Mouse (Mus musculus): ENCODE measurements around the gene Adam19.
"Not testable (repeated sequence)": the region's sequence is repeated elsewhere in the genome, so short reads cannot be mapped to it uniquely, and the experiment has no call there.

Gene Adam19

DNA sequence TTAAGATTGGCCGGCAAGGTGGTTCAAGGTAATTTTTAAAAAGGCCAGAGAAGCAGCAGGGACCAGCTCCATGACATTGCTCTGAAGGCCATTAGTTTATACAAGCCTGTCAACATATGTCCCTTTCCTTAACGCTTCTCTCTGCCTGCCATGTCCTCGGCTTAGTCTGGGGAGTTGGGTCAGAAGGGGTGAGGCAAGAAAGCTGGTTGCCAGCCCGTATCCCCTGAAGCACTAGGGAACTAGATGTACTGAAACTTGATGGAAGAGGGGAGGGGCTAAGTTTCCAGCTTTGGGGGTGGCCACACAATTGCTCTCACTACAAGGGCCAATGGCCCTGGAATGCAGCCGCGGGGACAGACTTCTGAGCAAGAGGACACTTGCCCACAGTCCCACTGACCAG lies 87.5 kb downstream of the Adam19 start:
- DNase-seq = no peak

DNA sequence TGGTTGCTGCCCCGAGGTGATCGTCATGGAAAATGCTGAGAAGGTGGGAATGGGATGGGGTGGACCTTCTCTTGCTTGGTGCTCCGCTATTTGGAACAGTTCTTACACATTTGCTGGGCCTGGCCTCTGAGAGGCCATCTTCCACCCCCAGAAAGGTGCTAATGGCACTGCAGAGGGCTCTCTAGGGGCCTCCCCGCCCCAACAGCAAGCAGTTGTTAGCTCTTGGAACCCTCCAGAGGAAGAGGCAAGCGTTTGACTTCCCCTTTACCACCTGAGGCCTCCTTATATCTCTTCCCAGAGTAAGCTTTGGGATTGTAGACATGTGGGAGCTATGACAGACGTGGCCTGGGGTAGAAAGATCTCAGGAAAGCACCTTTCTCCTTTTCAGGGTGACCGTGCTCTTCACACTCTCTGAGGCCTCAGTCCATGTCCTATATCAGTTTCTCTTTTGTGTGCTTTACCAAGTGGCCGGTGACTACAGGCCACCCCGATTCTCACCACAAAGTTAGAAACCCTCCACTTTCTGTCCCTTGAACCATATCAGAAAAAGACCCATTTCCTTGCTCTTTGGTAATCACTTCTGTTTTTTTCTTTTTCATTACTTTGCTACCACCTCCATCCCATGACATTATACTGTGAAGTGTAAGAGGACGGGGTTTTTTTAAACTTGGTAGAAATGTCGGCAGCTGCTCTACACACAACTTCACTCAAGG lies 89.5 kb downstream of the Adam19 start:
- no peak for DNase-seq

DNA sequence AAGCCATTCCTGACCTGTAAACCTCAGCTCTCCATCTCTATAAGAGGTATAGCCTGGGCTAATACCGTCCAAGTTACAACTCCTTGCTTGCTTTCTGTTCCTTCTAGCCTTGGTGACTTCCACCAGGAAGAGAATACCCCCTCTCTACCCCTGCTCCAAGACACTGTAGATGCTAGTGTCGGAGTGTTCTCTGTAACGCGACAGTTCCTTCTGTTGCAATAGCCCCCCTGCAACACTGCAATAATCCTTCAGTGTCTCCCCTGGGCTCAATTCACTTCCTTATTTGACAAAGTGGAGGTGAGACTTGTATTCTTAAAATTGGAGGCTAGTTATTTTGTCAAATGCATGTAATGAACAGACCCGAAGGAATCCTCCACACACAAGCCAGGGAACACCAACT lies 90.8 kb downstream of the Adam19 start:
- no peak for DNase-seq

- no peak for DNase-seq
Measured at GRCm38 (mm10) chr11:46156945-46157344, 101.2 kb downstream of the Adam19 start.

DNA sequence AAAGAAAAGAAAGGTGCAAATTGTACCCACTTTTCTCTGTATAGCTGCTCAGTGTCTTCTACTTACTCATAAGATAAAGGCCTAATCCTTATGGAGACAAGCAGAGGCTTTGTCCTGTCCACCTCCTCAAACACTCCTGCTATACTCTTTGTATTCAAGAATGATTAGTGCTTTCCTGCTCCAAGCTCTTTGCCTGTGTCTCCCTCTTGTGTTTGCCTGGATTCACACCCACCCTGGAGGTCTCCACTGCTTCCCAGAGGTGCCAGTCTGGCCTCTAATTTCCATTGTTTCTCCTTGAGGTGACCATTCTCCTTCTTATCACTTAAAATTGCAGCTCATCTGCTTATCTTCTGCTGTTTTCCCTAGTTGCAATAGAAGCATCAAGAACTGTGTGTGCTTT lies 101.7 kb downstream of the Adam19 start:
- DNase-seq = no peak

DNA sequence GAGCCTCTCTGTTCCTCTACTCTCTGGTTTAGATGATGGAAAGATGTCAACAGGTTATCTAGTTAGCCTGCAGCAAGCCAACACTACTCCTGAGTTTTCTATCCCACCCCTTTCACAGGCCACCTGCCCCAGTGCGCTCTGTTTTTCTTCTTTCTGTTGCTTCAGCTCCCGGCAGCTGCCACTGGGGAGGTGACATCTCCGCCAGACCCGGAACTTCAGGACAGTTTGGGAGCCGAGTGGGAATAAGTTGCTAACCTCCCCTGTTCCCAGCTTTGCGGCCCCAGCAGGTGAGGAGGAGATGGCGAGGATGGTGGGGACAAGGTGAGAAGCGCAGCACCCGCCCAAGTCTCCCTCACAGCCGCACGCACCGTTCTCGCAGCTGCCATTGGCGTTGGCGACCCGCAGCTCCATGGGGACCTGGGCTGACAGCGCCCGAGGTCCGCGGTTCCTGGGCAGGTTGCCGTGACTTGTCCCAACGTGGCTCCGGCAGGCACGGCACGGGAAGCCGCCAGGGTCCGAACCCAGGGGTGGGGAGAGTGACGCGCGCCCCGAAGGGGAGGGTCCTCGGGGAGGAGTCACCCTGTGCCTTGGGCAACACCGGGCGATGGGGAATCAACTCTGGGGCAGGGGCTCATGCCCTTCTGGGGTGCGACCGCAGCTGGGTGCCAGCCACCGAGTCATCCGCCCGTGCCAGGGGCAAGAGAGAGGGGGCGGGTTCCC lies 110.2 kb downstream of the Adam19 start, which contains the start of gene Nipal4:
Gene Nipal4 (minus strand): TSS at position 643 of the 720 bp plus-strand sequence.
- no peak for DNase-seq

- no peak for DNase-seq
Measured at GRCm38 (mm10) chr11:46168506-46168905, 112.7 kb downstream of the Adam19 start.

GRCm38 (mm10) chr11:46169908-46170307 lies 114.1 kb downstream of the Adam19 start:
- no peak for DNase-seq

DNA sequence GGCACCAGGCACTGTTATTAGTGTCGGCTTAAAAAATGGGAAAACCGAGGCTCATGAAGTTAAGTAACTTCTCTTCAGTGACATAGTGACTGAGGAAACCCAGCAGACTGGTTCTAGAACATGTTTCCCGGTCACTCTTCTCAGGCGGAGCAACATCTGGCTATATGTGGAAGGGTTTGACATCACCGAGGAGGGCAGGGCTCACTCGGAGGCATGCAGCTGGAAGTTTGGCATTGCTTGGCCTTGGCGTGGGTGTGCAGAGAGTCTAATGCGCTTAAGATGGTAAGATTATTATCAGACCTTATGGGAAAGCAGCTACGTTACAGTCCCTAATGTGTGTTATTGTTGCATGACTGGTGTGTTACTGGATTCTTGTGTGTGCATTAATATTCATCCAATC lies 116.3 kb downstream of the Adam19 start:
- DNase-seq = no peak

GRCm38 (mm10) chr11:46176155-46176554 lies 120.4 kb downstream of the Adam19 start:
- DNase-seq = no peak

DNA sequence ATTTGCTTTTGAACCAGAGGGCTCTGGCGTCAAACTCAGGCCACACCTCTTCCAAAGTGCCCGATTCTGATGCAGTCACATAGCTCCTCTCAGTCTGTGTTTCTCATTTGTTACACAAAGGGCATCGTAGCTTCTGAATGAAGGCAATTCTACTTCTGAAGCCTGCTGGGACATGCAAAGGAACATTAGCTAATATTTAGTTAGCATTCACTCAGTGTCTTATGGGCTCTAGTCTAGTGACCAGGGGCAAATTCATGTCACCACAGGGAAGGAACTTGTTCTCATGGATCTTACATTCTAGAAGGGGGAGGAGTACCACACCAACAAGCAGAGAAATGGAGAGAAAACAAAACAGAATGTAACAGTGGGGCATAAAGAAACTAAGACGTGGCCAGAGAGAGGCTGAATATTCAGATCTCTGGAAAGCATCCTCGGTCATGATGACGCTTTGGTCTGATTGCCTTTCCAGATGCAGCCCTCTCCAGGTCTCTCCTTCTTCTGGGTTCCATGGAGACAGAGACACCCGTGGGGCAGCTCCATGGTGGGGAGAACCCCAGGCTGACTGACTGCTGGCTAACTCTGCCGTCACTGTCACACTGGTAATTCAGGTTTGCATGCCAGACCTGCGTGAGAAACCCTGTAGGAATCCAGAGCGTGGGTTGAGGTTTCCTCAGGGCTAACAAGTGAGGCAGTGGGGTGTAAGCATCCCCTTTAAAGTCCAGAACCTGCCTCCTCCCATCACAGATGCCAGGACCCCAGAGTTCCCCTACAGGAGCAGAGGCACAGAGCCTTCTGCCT lies 121.7 kb downstream of the Adam19 start:
- no peak for DNase-seq

DNA sequence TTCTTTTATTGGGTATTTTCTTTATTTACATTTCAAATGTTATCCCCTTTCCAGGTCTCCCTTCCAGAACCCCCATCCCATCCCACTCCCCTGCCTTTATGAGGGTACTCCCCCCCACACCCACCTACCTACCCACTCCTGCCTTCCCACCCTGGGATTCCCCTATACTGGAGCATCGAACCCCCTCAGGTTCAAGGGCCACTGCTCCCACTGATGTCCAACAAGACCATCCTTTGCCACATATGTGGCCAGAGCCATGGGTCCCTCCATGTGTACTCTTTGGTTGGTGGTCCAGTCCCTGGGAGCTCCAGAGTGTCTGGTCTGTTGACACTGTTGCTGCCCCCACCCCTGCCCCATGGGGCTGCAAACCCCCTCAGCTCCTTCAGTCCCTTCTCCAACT lies 126.2 kb downstream of the Adam19 start:
- not testable (repeated sequence) for DNase-seq

GRCm38 (mm10) chr11:46184946-46185345 lies 129.2 kb downstream of the Adam19 start:
- no peak for DNase-seq

DNA sequence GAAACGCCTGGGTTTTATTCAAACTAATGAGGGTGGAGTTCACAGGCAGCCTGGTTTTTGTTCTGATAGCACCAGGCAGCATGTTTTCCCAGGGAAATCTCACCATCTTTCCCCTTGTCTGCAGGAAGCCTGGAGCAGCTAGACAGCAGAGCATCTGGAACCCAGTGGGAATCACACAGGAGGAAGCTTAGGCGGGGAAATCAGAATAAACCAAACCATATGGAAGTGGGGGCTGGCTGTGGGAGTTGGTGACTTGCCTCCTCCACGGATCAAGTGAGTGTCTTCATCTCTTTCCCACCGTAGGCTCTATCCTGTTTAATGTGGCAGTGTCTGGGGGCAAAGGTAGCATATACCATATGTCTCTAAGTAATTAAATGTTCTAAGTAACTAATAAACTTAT lies 129.7 kb downstream of the Adam19 start:
- no peak for DNase-seq

DNA sequence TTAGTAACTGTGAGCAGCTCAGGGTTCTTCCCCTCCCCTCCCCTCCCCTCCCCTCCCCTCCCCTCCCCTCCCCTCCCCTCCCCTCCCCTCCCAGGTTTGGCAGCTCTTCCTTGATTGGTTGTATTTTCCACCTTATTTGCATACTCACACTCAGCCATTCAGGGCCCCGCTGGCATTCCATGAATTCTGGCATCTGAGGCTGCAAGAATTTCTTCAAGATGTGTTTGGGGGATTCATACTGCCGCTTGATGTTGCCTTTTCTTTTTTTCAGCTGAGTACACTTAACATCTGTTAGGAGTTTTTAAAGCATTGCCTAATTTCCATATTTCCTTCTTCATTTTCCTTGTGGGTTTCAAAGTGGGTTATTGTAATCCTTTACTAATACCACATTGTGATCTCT lies 132.5 kb downstream of the Adam19 start:
- DNase-seq = no peak

DNA sequence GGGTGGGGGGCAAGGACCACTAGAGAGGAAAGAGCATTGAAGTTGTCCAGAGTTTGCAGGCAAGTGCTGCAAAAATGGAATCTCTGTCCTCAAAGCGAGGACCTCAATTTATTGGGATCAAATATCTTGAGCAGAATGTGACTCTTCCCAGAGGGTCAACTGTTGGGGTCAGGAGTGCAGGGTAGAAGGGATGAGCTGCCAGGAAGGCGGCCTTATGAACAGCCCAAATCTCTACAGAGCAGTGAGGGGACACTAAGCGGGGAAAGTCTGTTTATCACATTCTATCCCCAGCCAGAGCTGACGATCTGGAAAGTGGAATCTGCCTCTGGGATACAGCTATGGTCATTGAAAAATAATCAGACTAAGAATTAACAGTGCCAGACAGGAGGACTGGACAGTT lies 138.4 kb downstream of the Adam19 start:
- no peak for DNase-seq

Data from lung, adult 18-20 months (tissue).